Mouse (Mus musculus) testis, adult 2 months (tissue): Measurements from ENCODE around the gene Aass. TPM values are rescaled to one million over a fixed set of nuclear protein-coding genes. Genes with fewer than 3 reads are reported as not detected.
A peak's percentile ranks its signal among the peaks of the same experiment; 100 is the strongest.
"Not testable (repeated sequence)": the region's sequence is repeated elsewhere in the genome, so short reads cannot be mapped to it uniquely, and the experiment has no call there.

Experiments used
- H3K27ac ChIP-seq: fragments of 200-500 bp; 2 replicates; pipeline ENCODE4 v1.5.1; 2012; ENCODE audit warnings: low read depth, low read length; ENCODE audit not compliant: control insufficient read depth, insufficient read depth
- H3K27me3 ChIP-seq: fragments of 200-500 bp; 2 replicates; pipeline ENCODE4 v1.6.1; 2012; ENCODE audit warnings: mild to moderate bottlenecking, low read length, moderate library complexity; ENCODE audit not compliant: control insufficient read depth, insufficient read depth
- H3K36me3 ChIP-seq: fragments of 200-500 bp; 2 replicates; pipeline ENCODE4 v1.6.1; 2012; ENCODE audit warnings: mild to moderate bottlenecking, low read length; ENCODE audit not compliant: control insufficient read depth, insufficient read depth
- H3K4me1 ChIP-seq: fragments of 200-500 bp; 2 replicates; pipeline ENCODE4 v1.6.1; 2012; ENCODE audit warnings: low read length; ENCODE audit not compliant: control insufficient read depth, insufficient read depth
- H3K4me3 ChIP-seq: fragments of 200-500 bp; 2 replicates; pipeline ENCODE4 v1.5.1; 2012; ENCODE audit warnings: low read depth, mild to moderate bottlenecking, low read length, moderate library complexity, mixed read lengths; ENCODE audit not compliant: control insufficient read depth
- CTCF ChIP-seq: fragments of 200-500 bp; IDR thresholded peaks from 2 replicates; pipeline ENCODE4 v1.5.1; 2012; ENCODE audit warnings: low read depth, mild to moderate bottlenecking, inconsistent platforms, low read length, moderate library complexity; ENCODE audit not compliant: control insufficient read depth, insufficient read depth, insufficient replicate concordance
- POLR2A ChIP-seq: fragments of 200-500 bp; IDR thresholded peaks from 2 replicates; pipeline ENCODE4 v1.6.1; 2012; ENCODE audit warnings: low read depth, mild to moderate bottlenecking, inconsistent platforms, low read length, moderate library complexity; ENCODE audit not compliant: control insufficient read depth
- polyA plus RNA-seq: library from polyadenylated mRNA; depleted of rRNA; stranded (reverse); fragments of >200 nt; gene quantifications from 2 replicates; pipeline ENCODE4 v1.2.3, GENCODE M21; 2012; rRNA removed

Gene Aass
- 0.81 and 0.93 TPM in 2 replicates for polyA plus RNA-seq

GRCm38 (mm10) chr6:23132573-23133181 is at the start of gene Aass:
Aass (minus strand) TSS chr6:23132986.
- H3K27ac ChIP-seq, result no peak within 1 kb of the TSS
- no peak for TF ChIP-seq CTCF
- no peak for TF ChIP-seq POLR2A
- no peaks in the 10 kb centered on the region for H3K36me3 ChIP-seq
- peaks cover 4% of the 10 kb centered on the region for H3K27me3 ChIP-seq
- H3K4me3 ChIP-seq, result peak within 1 kb of the TSS; percentile 44
- H3K4me1 ChIP-seq, result peaks cover 6% of the 10 kb centered on the region

GRCm38 (mm10) chr6:23180096-23180495 is 47.3 kb upstream of the Aass start:
- TF ChIP-seq CTCF (no peak), POLR2A (no peak)
- no peaks in the 10 kb centered on the region for H3K27me3 ChIP-seq
- no peak overlapping the region for H3K27ac ChIP-seq
- no peaks in the 10 kb centered on the region for H3K4me1 ChIP-seq
- H3K36me3 ChIP-seq, result no peaks in the 10 kb centered on the region
- H3K4me3 ChIP-seq, result no peak overlapping the region; the same call in 1 of the 2 replicates

GRCm38 (mm10) chr6:23163824-23164223 is 31.0 kb upstream of the Aass start:
- H3K27ac ChIP-seq, H3K4me3 ChIP-seq, H3K27me3 ChIP-seq, H3K4me1 ChIP-seq, H3K36me3 ChIP-seq: not testable (repeated sequence)

GRCm38 (mm10) chr6:23156357-23156756 is 23.6 kb upstream of the Aass start:
- H3K4me1 ChIP-seq, H3K36me3 ChIP-seq, H3K4me3 ChIP-seq, H3K27ac ChIP-seq, H3K27me3 ChIP-seq: not testable (repeated sequence)

GRCm38 (mm10) chr6:23153112-23153511 is 20.3 kb upstream of the Aass start:
- Histone ChIP-seq H3K4me1 (no peaks in the 10 kb centered on the region), H3K27me3 (no peaks in the 10 kb centered on the region), H3K36me3 (no peaks in the 10 kb centered on the region), H3K4me3 (no peak overlapping the region), H3K27ac (no peak overlapping the region)
- TF ChIP-seq CTCF (no peak), POLR2A (no peak)

GRCm38 (mm10) chr6:23147221-23147620 is 14.4 kb upstream of the Aass start:
- TF ChIP-seq CTCF (no peak), POLR2A (no peak)
- H3K36me3 ChIP-seq, result no peaks in the 10 kb centered on the region
- H3K27me3 ChIP-seq, result no peaks in the 10 kb centered on the region
- no peak overlapping the region for H3K27ac ChIP-seq
- H3K4me3 ChIP-seq, result no peak overlapping the region
- H3K4me1 ChIP-seq, result no peaks in the 10 kb centered on the region

- no peaks in the 10 kb centered on the region for H3K36me3 ChIP-seq
- H3K4me3 ChIP-seq, result no peak overlapping the region
- TF ChIP-seq CTCF, result no peak
- no peak for TF ChIP-seq POLR2A
- no peak overlapping the region for H3K27ac ChIP-seq
- H3K4me1 ChIP-seq, result no peaks in the 10 kb centered on the region
- H3K27me3 ChIP-seq, result no peaks in the 10 kb centered on the region
Measured at GRCm38 (mm10) chr6:23143980-23144379, 11.2 kb upstream of the Aass start.

- H3K4me1 ChIP-seq, result peaks cover 6% of the 10 kb centered on the region
- H3K27ac ChIP-seq, result no peak overlapping the region
- no peak overlapping the region for H3K4me3 ChIP-seq
- no peaks in the 10 kb centered on the region for H3K36me3 ChIP-seq
- TF ChIP-seq CTCF (no peak), POLR2A (no peak)
- peaks cover 4% of the 10 kb centered on the region for H3K27me3 ChIP-seq
Measured at GRCm38 (mm10) chr6:23131015-23131414, 1.8 kb downstream of the Aass start.
